Mouse (Mus musculus) small intestine, adult 2 months (tissue): ENCODE results near the gene Sgpl1.

ENCODE experiments used
- CTCF ChIP-seq: fragments of 200-500 bp; IDR thresholded peaks from 2 replicates; pipeline ENCODE4 v1.5.1; 2012; ENCODE audit warnings: low read depth, mild to moderate bottlenecking, control low read depth, inconsistent platforms, low read length, moderate library complexity, mixed read lengths; ENCODE audit not compliant: insufficient replicate concordance, insufficient read length; ENCODE audit errors: extremely low read depth
- POLR2A ChIP-seq: fragments of 200-500 bp; IDR thresholded peaks from 2 replicates; pipeline ENCODE4 v1.6.1; 2012; ENCODE audit warnings: low read depth, mild to moderate bottlenecking, control low read depth, inconsistent platforms, low read length, moderate library complexity

- no peak for TF ChIP-seq POLR2A
- no peak for TF ChIP-seq CTCF
Measured at GRCm38 (mm10) chr10:61146807-61147156, 721 bp downstream of the Sgpl1 start.
